In genomic region chr19:10904512-10904911, GRCm38 (mm10) we compare ENCODE assay signal across 14 mouse cellular contexts. TPM values are rescaled to one million over a fixed set of nuclear protein-coding genes. Genes with fewer than 3 reads are reported as not detected.
A peak's percentile ranks its signal among the peaks of the same experiment; 100 is the strongest.
DNase-seq lines count a peak whose midpoint lies in the region; ATAC-seq and TF ChIP-seq lines count a peak whose summit lies in the region.
"Had no signal": no experiment of that assay in that cellular context is flagged by ENCODE, and none has a peak within 500 bp of the region (broad histone marks: within the 10 kb centered on the region; RNA-seq: fewer than 3 reads in every experiment).

No protein-coding gene starts in this region.

- no peak overlapping the region for H3K9ac ChIP-seq in hindbrain, postnatal 0 days (replicated peaks; ENCODE audit: low read length)
- H3K9ac ChIP-seq in hindbrain, embryonic 14.5 days, result no peak overlapping the region
- H3K9ac ChIP-seq in liver, postnatal 0 days (replicated peaks), result no peak overlapping the region
- no peak overlapping the region for H3K9ac ChIP-seq in liver, embryonic 12.5 days
- no peak overlapping the region for H3K9ac ChIP-seq in stomach, embryonic 14.5 days (replicated peaks; ENCODE audit: low read depth, low read length)
- H3K9ac ChIP-seq: midbrain, embryonic 12.5 days had no signal

- 86% methylated on average over 5 of the region's 5 CpGs for WGBS in hindbrain, postnatal 0 days
- 93% methylated on average over 5 of the region's 5 CpGs for WGBS in hindbrain, embryonic 14.5 days
- WGBS in liver, postnatal 0 days (ENCODE audit: insufficient replicate concordance), result 64% methylated on average over 5 of the region's 5 CpGs
- WGBS in liver, embryonic 12.5 days (ENCODE audit: insufficient replicate concordance), result 79% methylated on average over 5 of the region's 5 CpGs
- whole genome bisulfite sequencing in stomach, embryonic 14.5 days, result 54% methylated on average over 5 of the region's 5 CpGs

- ATAC-seq in hindbrain, postnatal 0 days, result no peak
- ATAC-seq in hindbrain, embryonic 14.5 days (ENCODE audit: low FRiP score), result no peak
- no peak for ATAC-seq in liver, postnatal 0 days
- no peak for ATAC-seq in liver, embryonic 12.5 days
- no peak for ATAC-seq in stomach, embryonic 14.5 days (ENCODE audit: insufficient number of reproducible peaks, insufficient read depth, low FRiP score, low read depth)

- H3K4me1 ChIP-seq in hindbrain, postnatal 0 days (ENCODE audit: insufficient read depth, low read length), result no peaks in the 10 kb centered on the region
- H3K4me1 ChIP-seq in hindbrain, embryonic 14.5 days (replicated peaks; ENCODE audit: control insufficient read depth, insufficient read depth, low read length), result no peaks in the 10 kb centered on the region
- no peaks in the 10 kb centered on the region; the same call in 1 of the 2 replicates for H3K4me1 ChIP-seq in liver, postnatal 0 days (ENCODE audit: insufficient read depth)
- 0 out of 2 replicates have a peak, but pooled peaks cover 3% of the 10 kb centered on the region for H3K4me1 ChIP-seq in liver, embryonic 12.5 days
- peaks cover 16% of the 10 kb centered on the region for H3K4me1 ChIP-seq in stomach, embryonic 14.5 days (ENCODE audit: control insufficient read depth, insufficient read depth, low read length)
- H3K4me1 ChIP-seq: midbrain, embryonic 12.5 days had no signal

- no peak for TF ChIP-seq EP300 in liver, postnatal 0 days (IDR thresholded peaks at IDR 0.05; ENCODE audit: low read depth)

- no peaks in the 10 kb centered on the region for H3K9me3 ChIP-seq in hindbrain, postnatal 0 days (ENCODE audit: low read length)
- H3K9me3 ChIP-seq in hindbrain, embryonic 14.5 days (ENCODE audit: control insufficient read depth, low read length), result no peaks in the 10 kb centered on the region
- H3K9me3 ChIP-seq in liver, postnatal 0 days (ENCODE audit: low read length), result no peaks in the 10 kb centered on the region
- H3K9me3 ChIP-seq in liver, embryonic 12.5 days (replicated peaks), result no peaks in the 10 kb centered on the region
- no peaks in the 10 kb centered on the region for H3K9me3 ChIP-seq in stomach, embryonic 14.5 days (ENCODE audit: control insufficient read depth, low read depth, low read length)
- H3K9me3 ChIP-seq: midbrain, embryonic 12.5 days had no signal

- DNase-seq in gastrocnemius, adult 2 months, result no peak
- DNase-seq in gastrocnemius, postnatal 14 days, result no peak
- no peak for DNase-seq in hindbrain, postnatal 0 days (ENCODE audit: low spot score)
- DNase-seq in hindbrain, embryonic 14.5 days (ENCODE audit: low spot score), result no peak
- no peak for DNase-seq in liver, postnatal 0 days
- DNase-seq in testis, postnatal 14 days (ENCODE audit: low spot score), result no peak
- DNase-seq: cerebellum, adult 8-10 months; embryo, embryonic 11 days had no signal

- H3K4me3 ChIP-seq in gastrocnemius, adult 2 months, result peak overlapping the region; percentile 25; the same call in 1 of the 2 replicates
- no peak overlapping the region for H3K4me3 ChIP-seq in hindbrain, postnatal 0 days (ENCODE audit: low read length)
- no peak overlapping the region for H3K4me3 ChIP-seq in hindbrain, embryonic 14.5 days (replicated peaks; ENCODE audit: low read length)
- no peak overlapping the region for H3K4me3 ChIP-seq in liver, postnatal 0 days (ENCODE audit: low read depth, low read length)
- no peak overlapping the region for H3K4me3 ChIP-seq in liver, embryonic 12.5 days
- H3K4me3 ChIP-seq in stomach, embryonic 14.5 days (ENCODE audit: low read depth, low read length), result no peak overlapping the region
- H3K4me3 ChIP-seq: midbrain, embryonic 12.5 days had no signal

- intact Hi-C loops in gastrocnemius, adult 2 months (cut with DNase I), result no loop called here
- intact Hi-C loops in gastrocnemius, postnatal 14 days (cut with DNase I; ENCODE audit: low total_unique reads), result no loop called here

- peak overlapping the region; percentile 98 for H3K27ac ChIP-seq in gastrocnemius, adult 2 months
- peak overlapping the region; percentile 68; the same call in 1 of the 2 replicates for H3K27ac ChIP-seq in hindbrain, postnatal 0 days
- H3K27ac ChIP-seq in hindbrain, embryonic 14.5 days, result no peak overlapping the region
- H3K27ac ChIP-seq in liver, postnatal 0 days (ENCODE audit: low read depth), result peak overlapping the region; percentile 30; the same call in 1 of the 2 replicates
- H3K27ac ChIP-seq in liver, embryonic 12.5 days, result no peak overlapping the region
- H3K27ac ChIP-seq in stomach, embryonic 14.5 days (ENCODE audit: low read length), result peak overlapping the region; percentile 77; the same call in 1 of the 2 replicates
- H3K27ac ChIP-seq: midbrain, embryonic 12.5 days had no signal

- no peak for TF ChIP-seq CTCF in gastrocnemius, adult 2 months (IDR thresholded peaks at IDR 0.05)
- no peak for TF ChIP-seq CTCF in hindbrain, postnatal 0 days (IDR thresholded peaks at IDR 0.05; ENCODE audit: low read depth)
- no peak for TF ChIP-seq CTCF in liver, postnatal 0 days (IDR thresholded peaks at IDR 0.05; ENCODE audit: low read depth)

- H3K4me2 ChIP-seq in hindbrain, postnatal 0 days (ENCODE audit: low read depth, low read length), result no peak overlapping the region
- H3K4me2 ChIP-seq in hindbrain, embryonic 14.5 days (replicated peaks), result no peak overlapping the region
- no peak overlapping the region for H3K4me2 ChIP-seq in liver, postnatal 0 days (ENCODE audit: low read depth, low read length)
- no peak overlapping the region for H3K4me2 ChIP-seq in liver, embryonic 12.5 days
- no peak overlapping the region for H3K4me2 ChIP-seq in stomach, embryonic 14.5 days (replicated peaks; ENCODE audit: low read depth, low read length)
- H3K4me2 ChIP-seq: midbrain, embryonic 12.5 days had no signal

- H3K27me3 ChIP-seq in hindbrain, postnatal 0 days (ENCODE audit: insufficient read depth, low read length), result no peaks in the 10 kb centered on the region
- H3K27me3 ChIP-seq in hindbrain, embryonic 14.5 days (ENCODE audit: control insufficient read depth, insufficient read depth, low read length), result no peaks in the 10 kb centered on the region
- no peaks in the 10 kb centered on the region for H3K27me3 ChIP-seq in liver, postnatal 0 days (ENCODE audit: insufficient read depth, low read length)
- no peaks in the 10 kb centered on the region for H3K27me3 ChIP-seq in liver, embryonic 12.5 days (replicated peaks)
- H3K27me3 ChIP-seq in stomach, embryonic 14.5 days (ENCODE audit: control insufficient read depth, insufficient read depth, low read length), result no peaks in the 10 kb centered on the region
- H3K27me3 ChIP-seq: midbrain, embryonic 12.5 days had no signal

- peaks cover 70% of the 10 kb centered on the region for H3K36me3 ChIP-seq in hindbrain, postnatal 0 days (ENCODE audit: insufficient read depth, low read length)
- peaks cover 85% of the 10 kb centered on the region for H3K36me3 ChIP-seq in hindbrain, embryonic 14.5 days (replicated peaks; ENCODE audit: control insufficient read depth, insufficient read depth)
- H3K36me3 ChIP-seq in liver, postnatal 0 days (replicated peaks; ENCODE audit: insufficient read depth, low read length), result peaks cover 60% of the 10 kb centered on the region
- peaks cover 86% of the 10 kb centered on the region for H3K36me3 ChIP-seq in liver, embryonic 12.5 days
- peaks cover 58% of the 10 kb centered on the region for H3K36me3 ChIP-seq in stomach, embryonic 14.5 days (ENCODE audit: control insufficient read depth, insufficient read depth, low read length)

RNA-seq across cellular contexts. Expression of gene Prpf19, which starts 9.5 kb away (rescaled TPM):
- total RNA-seq in gastrocnemius, adult 2 months (2021), result 100 to 1,000 TPM; 150 to 184 TPM
- total RNA-seq in gastrocnemius, postnatal 14 days (2021), result 100 to 1,000 TPM; 192 to 194 TPM
- total RNA-seq in hindbrain, postnatal 0 days (2014; rRNA removed), result 351 and 368 TPM in 2 replicates
- 37.5 and 40.3 TPM in 2 replicates for polyA plus RNA-seq in hindbrain, postnatal 0 days (2015; fragmentation: Nextera tagmentation; extraction: Ambion mirVana)
- 33.4 and 41.5 TPM in 2 replicates for polyA plus RNA-seq in hindbrain, embryonic 14.5 days (2014; fragmentation: Nextera tagmentation; extraction: Ambion mirVana)
- 10.2 and 12.7 TPM in 2 replicates for polyA plus RNA-seq in liver, postnatal 0 days (2015; fragmentation: Nextera tagmentation; extraction: Ambion mirVana)
- polyA plus RNA-seq in liver, embryonic 12.5 days (2016; fragmentation: Nextera tagmentation; extraction: Ambion mirVana), result 24.1 and 25.6 TPM in 2 replicates
- polyA plus RNA-seq in stomach, embryonic 14.5 days (2014; fragmentation: Nextera tagmentation; extraction: Ambion mirVana), result 47.9 and 49.9 TPM in 2 replicates

RNA-seq across cellular contexts. Expression of gene Zp1, which starts 15.9 kb away (rescaled TPM):
- not detected for total RNA-seq in gastrocnemius, adult 2 months (2021)
- total RNA-seq in gastrocnemius, postnatal 14 days (2021), result under 1 TPM in 1 of 2 experiments, not detected in 1; 0.51 TPM
- 1.2 TPM in 1 of 2 replicates, not detected in the other for total RNA-seq in hindbrain, postnatal 0 days (2014; rRNA removed)
- 0.50 and 0.60 TPM in 2 replicates for polyA plus RNA-seq in hindbrain, postnatal 0 days (2015; fragmentation: Nextera tagmentation; extraction: Ambion mirVana)
- 0.30 and 0.47 TPM in 2 replicates for polyA plus RNA-seq in hindbrain, embryonic 14.5 days (2014; fragmentation: Nextera tagmentation; extraction: Ambion mirVana)
- not detected in 2 replicates for polyA plus RNA-seq in liver, postnatal 0 days (2015; fragmentation: Nextera tagmentation; extraction: Ambion mirVana)
- polyA plus RNA-seq in liver, embryonic 12.5 days (2016; fragmentation: Nextera tagmentation; extraction: Ambion mirVana), result not detected in 2 replicates
- polyA plus RNA-seq in stomach, embryonic 14.5 days (2014; fragmentation: Nextera tagmentation; extraction: Ambion mirVana), result not detected in 2 replicates
- total RNA-seq: adrenal gland, adult 2 months; granulocyte monocyte progenitor cell, adult 5-6 weeks had no signal
- polyA plus RNA-seq: adrenal gland, adult 2 months; midbrain, embryonic 12.5 days; neural tube, embryonic 11.5 days had no signal

RNA-seq across cellular contexts. Expression of gene Tmem109, which starts 22.7 kb away (rescaled TPM):
- total RNA-seq in gastrocnemius, adult 2 months (2021), result 100 to 1,000 TPM; 227 to 255 TPM
- 100 to 1,000 TPM; 193 to 196 TPM for total RNA-seq in gastrocnemius, postnatal 14 days (2021)
- 25.3 and 27.9 TPM in 2 replicates for total RNA-seq in hindbrain, postnatal 0 days (2014; rRNA removed)
- polyA plus RNA-seq in hindbrain, postnatal 0 days (2015; fragmentation: Nextera tagmentation; extraction: Ambion mirVana), result 35.1 and 37.4 TPM in 2 replicates
- polyA plus RNA-seq in hindbrain, embryonic 14.5 days (2014; fragmentation: Nextera tagmentation; extraction: Ambion mirVana), result 37.0 and 44.8 TPM in 2 replicates
- 12.8 and 13.2 TPM in 2 replicates for polyA plus RNA-seq in liver, postnatal 0 days (2015; fragmentation: Nextera tagmentation; extraction: Ambion mirVana)
- polyA plus RNA-seq in liver, embryonic 12.5 days (2016; fragmentation: Nextera tagmentation; extraction: Ambion mirVana), result 28.2 and 28.5 TPM in 2 replicates
- polyA plus RNA-seq in stomach, embryonic 14.5 days (2014; fragmentation: Nextera tagmentation; extraction: Ambion mirVana), result 132 and 137 TPM in 2 replicates

RNA-seq across cellular contexts. Expression of gene Ptgdr2, which starts 32.4 kb away (rescaled TPM):
- total RNA-seq in gastrocnemius, adult 2 months (2021), result not detected
- under 1 TPM in 1 of 2 experiments, not detected in 1; 0.08 TPM for total RNA-seq in gastrocnemius, postnatal 14 days (2021)
- total RNA-seq in hindbrain, postnatal 0 days (2014; rRNA removed), result 0.47 and 1.1 TPM in 2 replicates
- 0.11 and 0.16 TPM in 2 replicates for polyA plus RNA-seq in hindbrain, postnatal 0 days (2015; fragmentation: Nextera tagmentation; extraction: Ambion mirVana)
- 0.23 and 0.24 TPM in 2 replicates for polyA plus RNA-seq in hindbrain, embryonic 14.5 days (2014; fragmentation: Nextera tagmentation; extraction: Ambion mirVana)
- not detected in 2 replicates for polyA plus RNA-seq in liver, postnatal 0 days (2015; fragmentation: Nextera tagmentation; extraction: Ambion mirVana)
- polyA plus RNA-seq in liver, embryonic 12.5 days (2016; fragmentation: Nextera tagmentation; extraction: Ambion mirVana), result 0.05 and 0.06 TPM in 2 replicates
- polyA plus RNA-seq in stomach, embryonic 14.5 days (2014; fragmentation: Nextera tagmentation; extraction: Ambion mirVana), result not detected in 2 replicates
- total RNA-seq: granulocyte monocyte progenitor cell, adult 5-6 weeks had no signal
- polyA plus RNA-seq: neural tube, embryonic 11.5 days had no signal

RNA-seq across cellular contexts. Expression of gene Tmem132a, which starts 34.8 kb away (rescaled TPM):
- 1 to 10 TPM; 2.8 to 7.2 TPM for total RNA-seq in gastrocnemius, adult 2 months (2021)
- total RNA-seq in gastrocnemius, postnatal 14 days (2021), result 10 to 100 TPM; 12.9 to 17.3 TPM
- total RNA-seq in hindbrain, postnatal 0 days (2014; rRNA removed), result 358 and 359 TPM in 2 replicates
- polyA plus RNA-seq in hindbrain, postnatal 0 days (2015; fragmentation: Nextera tagmentation; extraction: Ambion mirVana), result 131 and 141 TPM in 2 replicates
- 154 and 160 TPM in 2 replicates for polyA plus RNA-seq in hindbrain, embryonic 14.5 days (2014; fragmentation: Nextera tagmentation; extraction: Ambion mirVana)
- polyA plus RNA-seq in liver, postnatal 0 days (2015; fragmentation: Nextera tagmentation; extraction: Ambion mirVana), result 2.0 and 2.1 TPM in 2 replicates
- polyA plus RNA-seq in liver, embryonic 12.5 days (2016; fragmentation: Nextera tagmentation; extraction: Ambion mirVana), result 10.6 TPM in 2 replicates
- polyA plus RNA-seq in stomach, embryonic 14.5 days (2014; fragmentation: Nextera tagmentation; extraction: Ambion mirVana), result 59.3 and 63.2 TPM in 2 replicates

Comparison
In these comparisons a context has a peak if more than half of its experiments do, and no peak if none do; other contexts are left out.
1. H3K27ac ChIP-seq: peak in gastrocnemius, adult 2 months (single experiment), hindbrain, postnatal 0 days (single experiment), liver, postnatal 0 days (single experiment) and stomach, embryonic 14.5 days (single experiment); none in hindbrain, embryonic 14.5 days (single experiment) and liver, embryonic 12.5 days (single experiment).